Mouse (Mus musculus) left cerebral cortex, postnatal 14 days (tissue): ENCODE data around the gene Ttll10. TPM values are rescaled to one million over a fixed set of nuclear protein-coding genes. Genes with fewer than 3 reads are reported as not detected.

Experiments used
- DNase-seq, 2 experiments: peaks; one replicate each; pipeline ENCODE4 v3.0.0; 2021 to 2022; ENCODE audit warnings: low spot score in 2 of 2, mixed read lengths in 1 of 2
- intact Hi-C: fragments of 180-260 bp; cut with DNase I; formaldehyde crosslinking; loops from one replicate; pipeline ENCODE4 v1.15.1; 2025
- total RNA-seq, 2 experiments: library from RNA; stranded (reverse); gene quantifications; 2 replicates each; pipeline ENCODE4 v1.2.3; 2021

Ttll10 gene
- total RNA-seq, 2 experiments from 2014 or later: not detected

GRCm38 (mm10) chr4:156031593-156032391 is 27.4 kb downstream of the Ttll10 start:
- intact Hi-C loops: loop anchor here (5.0 kb wide), 1 partner anchor 76 kb away; the partner anchor contains the start of gene 9430015G10Rik
- peak; percentile 80 to 84 for DNase-seq

GRCm38 (mm10) chr4:156031255-156031592 is 28.0 kb downstream of the Ttll10 start:
- intact Hi-C loops: loop anchor here (5.0 kb wide), 1 partner anchor 76 kb away; the partner anchor contains the start of gene 9430015G10Rik
- DNase-seq: no peak

GRCm38 (mm10) chr4:156030651-156031118 is 28.5 kb downstream of the Ttll10 start:
- intact Hi-C loops: loop anchor here (5.0 kb wide), 1 partner anchor 77 kb away; the partner anchor contains the start of gene 9430015G10Rik
- no peak for DNase-seq

GRCm38 (mm10) chr4:156028580-156028979 is 30.6 kb downstream of the Ttll10 start:
- intact Hi-C loops: no loop called here
- no peak for DNase-seq

GRCm38 (mm10) chr4:156026013-156026412 is 33.2 kb downstream of the Ttll10 start, which contains the start of gene Tnfrsf18:
Gene Tnfrsf18, plus strand, starts transcription at chr4:156026164.
- intact Hi-C loops: no loop called here
- DNase-seq: peak; percentile 47 to 54

GRCm38 (mm10) chr4:156024184-156024583 is 35.0 kb downstream of the Ttll10 start:
- intact Hi-C loops: no loop called here
- DNase-seq: peak; percentile 20 to 59

GRCm38 (mm10) chr4:156023520-156023919 is 35.7 kb downstream of the Ttll10 start:
- no peak for DNase-seq
- intact Hi-C loops: no loop called here

- DNase-seq: no peak
- intact Hi-C loops: no loop called here
Observed at GRCm38 (mm10) chr4:156021942-156022419, 37.2 kb downstream of the Ttll10 start.

- no peak for DNase-seq
- intact Hi-C loops: no loop called here
Observed at GRCm38 (mm10) chr4:156021381-156021780, 37.8 kb downstream of the Ttll10 start.

GRCm38 (mm10) chr4:156019771-156020170 is 39.4 kb downstream of the Ttll10 start:
- intact Hi-C loops: no loop called here
- DNase-seq: no peak

GRCm38 (mm10) chr4:156014436-156014835 is 44.8 kb downstream of the Ttll10 start:
- DNase-seq: no peak
- intact Hi-C loops: no loop called here

GRCm38 (mm10) chr4:156013637-156014036 is 45.6 kb downstream of the Ttll10 start, which contains the start of gene Tnfrsf4:
Gene Tnfrsf4, plus strand, starts transcription at chr4:156013843.
- intact Hi-C loops: no loop called here

GRCm38 (mm10) chr4:156008369-156008768 is 50.8 kb downstream of the Ttll10 start:
- DNase-seq: no peak
- intact Hi-C loops: no loop called here

More at GRCm38 (mm10) chr4:156013637-156014036, 45.6 kb downstream of the Ttll10 start, which contains the start of gene Tnfrsf4:
- DNase-seq: peak in 1 of 2 experiments; percentile 40

GRCm38 (mm10) chr4:156004109-156004508 is 55.1 kb downstream of the Ttll10 start:
- no peak for DNase-seq
- intact Hi-C loops: no loop called here

- intact Hi-C loops: no loop called here
Observed at GRCm38 (mm10) chr4:155993606-155994005, 65.6 kb downstream of the Ttll10 start.

GRCm38 (mm10) chr4:155992906-155993547 is 66.2 kb downstream of the Ttll10 start:
- intact Hi-C loops: no loop called here
- DNase-seq: peak in 1 of 2 experiments; percentile 96

More at GRCm38 (mm10) chr4:155993606-155994005, 65.6 kb downstream of the Ttll10 start:
- no peak for DNase-seq

- DNase-seq: peak; percentile 84 to 95
- intact Hi-C loops: no loop called here
Observed at GRCm38 (mm10) chr4:155992241-155992905, 66.8 kb downstream of the Ttll10 start, which contains the start of the genes B3galt6 and Sdf4. Gene B3galt6, minus strand, starts transcription at chr4:155992649. Gene Sdf4, plus strand, starts transcription at chr4:155992872.

- intact Hi-C loops: no loop called here
- DNase-seq: no peak
Observed at GRCm38 (mm10) chr4:155991908-155992230, 67.3 kb downstream of the Ttll10 start.

GRCm38 (mm10) chr4:155991211-155991907 is 67.9 kb downstream of the Ttll10 start:
- intact Hi-C loops: no loop called here
- DNase-seq: no peak
